ENCODE assay signal across 11 mouse cellular contexts in the genomic region with DNA sequence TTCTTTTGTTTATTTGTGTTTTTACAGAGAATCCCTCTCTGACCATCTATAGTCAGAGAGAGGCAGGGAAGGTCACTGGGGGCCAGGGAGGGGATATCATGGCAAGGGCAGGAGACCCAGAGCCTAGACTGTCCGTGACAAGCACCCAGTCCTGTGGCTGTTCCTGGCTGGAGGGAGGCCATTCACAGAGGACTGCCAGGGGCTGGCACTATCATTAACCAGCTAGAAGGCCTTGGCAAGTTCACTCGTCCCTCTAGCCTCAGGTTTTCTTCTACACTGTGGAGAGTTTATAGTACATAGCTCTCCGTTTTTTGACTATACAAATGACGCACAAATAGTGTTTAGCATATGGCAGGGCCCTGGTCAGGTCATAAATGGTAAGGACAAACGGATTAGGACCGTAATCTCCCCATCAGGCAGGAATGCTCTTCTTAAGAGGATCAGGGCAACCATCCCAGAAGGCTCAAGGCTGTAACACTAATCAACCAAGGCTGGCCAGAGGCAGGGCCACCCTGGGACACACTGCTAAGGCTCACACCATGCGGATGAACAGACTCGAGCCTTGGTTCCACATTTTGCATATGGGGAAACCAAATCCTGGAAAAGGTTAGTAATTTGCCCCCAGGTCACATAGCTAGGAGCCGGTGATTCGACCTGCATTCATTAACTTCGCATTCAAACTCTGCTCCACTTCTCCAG. TPM values are rescaled to one million over a fixed set of nuclear protein-coding genes. Genes with fewer than 3 reads are reported as not detected.
DNase-seq lines count a peak whose midpoint lies in the region; ATAC-seq and TF ChIP-seq lines count a peak whose summit lies in the region.
"Had no signal": no experiment of that assay in that cellular context is flagged by ENCODE, and none has a peak within 500 bp of the region (broad histone marks: within the 10 kb centered on the region; RNA-seq: fewer than 3 reads in every experiment).

No protein-coding gene starts in this region.

- 70% methylated on average over 11 of the region's 11 CpGs for WGBS in intestine, postnatal 0 days
- WGBS in intestine, embryonic 16.5 days: 69% methylated on average over 11 of the region's 11 CpGs

- no peaks in the 10 kb centered on the region for H3K9me3 ChIP-seq in intestine, postnatal 0 days (ENCODE audit: control insufficient read depth)
- H3K9me3 ChIP-seq in intestine, embryonic 16.5 days (ENCODE audit: control insufficient read depth, low read length): no peaks in the 10 kb centered on the region
- H3K9me3 ChIP-seq: limb, embryonic 13.5 days had no signal

- H3K36me3 ChIP-seq in intestine, postnatal 0 days (ENCODE audit: control insufficient read depth, insufficient read depth): no peaks in the 10 kb centered on the region
- H3K36me3 ChIP-seq in intestine, embryonic 16.5 days (ENCODE audit: control insufficient read depth, insufficient read depth, low read length): no peaks in the 10 kb centered on the region
- H3K36me3 ChIP-seq: limb, embryonic 13.5 days had no signal

- intact Hi-C loops in heart, postnatal 10 days (cut with DNase I): no loop called here

- no peak overlapping the region for H3K27ac ChIP-seq in intestine, postnatal 0 days (ENCODE audit: low read depth, low read length)
- no peak overlapping the region for H3K27ac ChIP-seq in intestine, embryonic 16.5 days (ENCODE audit: low read length)
- H3K27ac ChIP-seq: limb, embryonic 13.5 days had no signal

- H3K4me1 ChIP-seq in intestine, postnatal 0 days (replicated peaks; ENCODE audit: control insufficient read depth, insufficient read depth, low read length): peaks cover 13% of the 10 kb centered on the region; the same call in 1 of the 2 replicates
- peaks cover 36% of the 10 kb centered on the region for H3K4me1 ChIP-seq in intestine, embryonic 16.5 days (ENCODE audit: control insufficient read depth, insufficient read depth, low read length)

- no peak for TF ChIP-seq CTCF in intestine, postnatal 0 days (IDR thresholded peaks at IDR 0.05; ENCODE audit: low read depth)

- no peak overlapping the region for H3K4me3 ChIP-seq in intestine, postnatal 0 days (ENCODE audit: low read depth, low read length)
- H3K4me3 ChIP-seq in intestine, embryonic 16.5 days (ENCODE audit: low read length): no peak overlapping the region
- H3K4me3 ChIP-seq: limb, embryonic 13.5 days had no signal

- H3K9ac ChIP-seq in intestine, postnatal 0 days (ENCODE audit: low read depth, low read length): no peak overlapping the region
- no peak overlapping the region for H3K9ac ChIP-seq in intestine, embryonic 16.5 days (ENCODE audit: low read depth, low read length)
- H3K9ac ChIP-seq: limb, embryonic 13.5 days had no signal

- no peaks in the 10 kb centered on the region for H3K27me3 ChIP-seq in intestine, postnatal 0 days (replicated peaks; ENCODE audit: control insufficient read depth, insufficient read depth, low read length)
- no peaks in the 10 kb centered on the region for H3K27me3 ChIP-seq in intestine, embryonic 16.5 days (replicated peaks; ENCODE audit: control insufficient read depth, insufficient read depth, low read length)
- H3K27me3 ChIP-seq: limb, embryonic 13.5 days had no signal

- DNase-seq in adrenal gland, adult (ENCODE audit: inconsistent age in 2 of 2, low spot score in 1 of 2): peak; percentile 54 to 90
- no peak for DNase-seq in adrenal gland, postnatal 25 days
- peak; percentile 70 for DNase-seq in adrenal gland, postnatal 10 days
- peak; percentile 65 to 70 for DNase-seq in heart, postnatal 10 days
- DNase-seq in right cerebral cortex, postnatal 25 days: no peak
- no peak for DNase-seq in neural tube, embryonic 10.5 days (ENCODE audit: extremely low spot score, low spot score)
- DNase-seq: lung, postnatal 36 days; spleen, adult 18-20 months had no signal

- 0 out of 2 replicates have a peak, but pooled peaks have one; percentile 7 for ATAC-seq in intestine, postnatal 0 days
- no peak for ATAC-seq in intestine, embryonic 16.5 days

- H3K4me2 ChIP-seq in intestine, postnatal 0 days (replicated peaks; ENCODE audit: low read depth): no peak overlapping the region
- H3K4me2 ChIP-seq in intestine, embryonic 16.5 days (ENCODE audit: low read depth, low read length): no peak overlapping the region
- H3K4me2 ChIP-seq: limb, embryonic 13.5 days had no signal

RNA-seq across cellular contexts. Expression of a gene that starts 55.0 kb away (rescaled TPM):
- total RNA-seq in adrenal gland, postnatal 25 days (2021): 62.5 and 83.8 TPM in 2 replicates
- 1.5 and 1.9 TPM in 2 replicates for polyA plus RNA-seq in intestine, postnatal 0 days (2015; fragmentation: Nextera tagmentation; extraction: Ambion mirVana)
- polyA plus RNA-seq in intestine, embryonic 16.5 days (2015; fragmentation: Nextera tagmentation; extraction: Ambion mirVana): 1.8 and 2.4 TPM in 2 replicates
- total RNA-seq in adrenal gland, postnatal 10 days (2021): 10 to 100 TPM; 40.4 to 53.6 TPM
- 10 to 100 TPM; 54.2 to 58.3 TPM for total RNA-seq in heart, postnatal 10 days (2021)

Comparison
In these comparisons a context has a peak if more than half of its experiments do, and no peak if none do; other contexts are left out.
1. DNase-seq: peak in adrenal gland, adult (2 of 2), adrenal gland, postnatal 10 days (single experiment) and heart, postnatal 10 days (2 of 2); none in adrenal gland, postnatal 25 days (single experiment), right cerebral cortex, postnatal 25 days (single experiment) and neural tube, embryonic 10.5 days (single experiment).